Mouse (Mus musculus): Measurements from ENCODE around the gene Pgam2.

GRCm38 (mm10) chr11:5801511-5801910 is 2.0 kb downstream of the Pgam2 start:
- TF ChIP-seq GATA1 (IDR thresholded peaks at IDR 0.05; ENCODE audit: low read length) = no peak
- no peak for TF ChIP-seq TAL1 (IDR thresholded peaks at IDR 0.05; ENCODE audit: low read length)

Data from erythroblast, embryonic 14.5 days (primary cell).